Mouse (Mus musculus) cerebellum, postnatal 14 days (tissue): ENCODE measurements at regions not wholly inside any gene's neighbourhood (a gene's known extent, or its start where the extent isn't known, plus 50 kb on each side); places are given as distances from the start of the nearest gene placed in this dataset.
A peak's percentile ranks its signal among the peaks of the same experiment; 100 is the strongest.

Experiments used
- DNase-seq, 2 experiments: peaks; one replicate each; pipeline ENCODE4 v3.0.0; 2021; ENCODE audit warnings: mixed read lengths in 2 of 2

DNA sequence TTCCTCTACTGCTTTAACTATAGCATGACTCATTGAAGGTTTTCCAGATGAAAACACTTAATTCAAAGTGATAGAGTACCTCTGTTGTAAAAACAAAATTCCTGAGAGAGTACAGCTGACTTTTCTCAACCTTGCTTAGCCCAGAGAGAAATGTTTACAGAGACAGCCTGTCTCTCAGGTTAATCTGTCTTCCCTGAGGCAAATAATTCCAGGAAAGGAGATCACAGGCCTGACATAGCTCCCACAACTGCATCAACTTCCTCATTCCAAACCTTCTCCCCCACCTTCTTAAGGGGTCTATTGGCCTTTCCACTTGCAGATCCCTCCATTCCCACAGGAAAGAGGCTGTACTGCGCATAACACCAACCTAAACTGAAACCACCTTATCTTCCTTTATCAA is 586.1 kb upstream of the Impad1 start:
- no peak for DNase-seq

DNA sequence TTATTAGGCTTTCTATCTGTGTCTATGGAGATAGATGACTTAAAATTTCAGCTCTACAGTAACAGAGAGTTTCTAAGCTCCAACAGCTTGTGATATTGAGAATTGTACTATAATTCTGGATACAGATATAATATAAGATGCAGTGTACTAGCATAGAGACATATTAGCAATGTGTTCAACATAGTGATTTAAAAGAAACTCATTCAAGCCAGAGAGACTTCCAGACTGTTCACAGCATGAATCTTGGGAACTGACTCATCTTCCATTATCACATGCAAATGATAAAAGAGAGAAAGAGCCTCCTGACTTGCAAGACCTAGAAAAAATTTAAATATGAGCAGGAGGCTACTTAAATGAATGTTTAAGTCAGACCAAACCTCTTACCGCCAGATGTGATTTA is 565.1 kb upstream of the Impad1 start:
- no peak for DNase-seq

DNA sequence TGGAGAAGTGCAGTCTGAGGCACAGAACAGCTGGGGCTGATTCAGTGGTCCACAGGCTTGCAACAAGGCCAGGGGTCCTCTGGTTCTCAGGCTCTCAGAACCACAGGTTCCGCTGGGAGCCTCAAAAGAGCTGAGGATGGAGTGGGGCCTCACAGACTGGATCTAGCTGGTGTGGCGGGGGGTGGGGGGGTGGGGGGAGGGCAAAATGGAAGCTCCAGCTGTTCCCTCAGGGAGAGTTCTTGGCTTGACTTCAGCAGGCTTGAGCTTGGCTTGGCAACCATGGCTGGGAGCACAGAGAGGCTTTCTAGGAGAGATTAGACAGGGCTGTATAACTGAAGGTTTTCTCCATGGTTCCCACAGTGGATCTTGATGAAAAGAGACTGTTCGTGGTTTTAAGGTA is 553.1 kb upstream of the Impad1 start:
- DNase-seq = no peak

DNA sequence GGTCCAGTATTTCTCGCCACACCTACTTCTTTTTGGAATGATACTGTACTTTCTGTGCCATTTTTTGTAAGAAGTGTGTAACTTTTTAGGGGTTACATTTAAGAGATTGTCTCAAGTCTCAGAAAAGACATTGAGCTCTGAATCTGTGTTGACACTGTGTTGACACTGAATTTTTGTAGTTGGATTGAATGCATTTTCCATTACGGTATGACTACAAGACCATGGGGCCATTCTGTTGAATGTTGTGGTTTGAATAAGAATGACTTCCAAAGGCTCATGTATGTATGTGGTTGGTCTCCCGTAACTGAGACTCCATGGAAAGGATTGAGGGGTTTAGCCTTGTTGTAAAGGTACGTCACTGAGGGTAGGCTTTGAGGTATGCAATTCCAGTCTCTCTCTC is 551.6 kb upstream of the Impad1 start:
- DNase-seq = no peak

DNA sequence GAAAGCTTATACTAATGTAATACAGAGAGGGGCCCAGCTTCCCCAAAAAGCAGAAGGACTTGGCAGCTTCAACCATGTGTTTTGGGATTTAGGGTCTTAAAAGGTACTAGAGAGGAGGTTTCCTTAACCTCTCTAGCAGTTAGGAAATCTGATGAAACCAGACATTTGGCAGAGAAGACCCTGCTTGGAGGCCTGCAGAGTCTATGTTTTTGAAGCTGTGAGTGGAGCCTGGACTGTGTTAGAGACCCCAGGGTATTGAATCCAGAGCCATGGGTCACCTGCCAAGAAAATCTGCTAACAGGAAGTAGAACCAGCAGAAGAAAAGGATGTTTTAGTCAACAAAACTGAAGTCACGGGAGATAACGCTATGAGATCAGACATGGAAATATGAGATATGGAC is 551.2 kb upstream of the Impad1 start:
- DNase-seq = no peak

DNA sequence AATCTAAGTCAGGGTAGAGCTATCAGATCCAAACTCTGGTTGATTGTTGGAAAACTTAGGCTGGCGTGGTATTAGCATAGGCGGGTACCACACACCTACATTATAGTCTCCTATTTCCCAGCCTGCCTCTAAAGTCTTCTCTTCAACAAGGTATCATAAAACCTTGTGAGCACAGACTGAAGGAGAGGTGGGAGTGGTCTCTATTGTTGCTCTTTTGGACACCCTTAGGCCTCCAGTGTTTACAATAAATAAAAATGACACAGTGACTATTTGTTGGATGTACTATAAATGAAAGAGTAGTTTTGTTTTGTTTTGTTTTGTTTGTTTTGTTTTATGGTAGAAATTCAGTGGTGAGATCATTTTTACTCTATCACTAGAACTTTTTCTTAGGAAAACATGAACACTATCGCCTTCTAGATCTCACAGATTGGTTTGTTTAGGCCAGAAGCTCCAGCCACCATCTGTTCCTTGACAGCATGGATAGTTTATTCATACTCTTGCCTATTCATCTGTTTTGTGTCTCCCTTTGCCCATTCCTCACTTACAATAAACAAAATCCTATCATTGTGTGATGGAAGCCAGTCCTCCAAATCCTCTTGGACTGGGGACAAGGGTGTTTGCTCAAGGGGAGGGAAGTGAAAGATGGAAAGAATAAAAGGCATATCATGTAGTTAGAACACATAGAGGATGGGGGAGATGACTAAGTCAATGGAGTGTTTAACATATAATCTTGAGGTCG is 544.2 kb upstream of the Impad1 start:
- DNase-seq = no peak

DNA sequence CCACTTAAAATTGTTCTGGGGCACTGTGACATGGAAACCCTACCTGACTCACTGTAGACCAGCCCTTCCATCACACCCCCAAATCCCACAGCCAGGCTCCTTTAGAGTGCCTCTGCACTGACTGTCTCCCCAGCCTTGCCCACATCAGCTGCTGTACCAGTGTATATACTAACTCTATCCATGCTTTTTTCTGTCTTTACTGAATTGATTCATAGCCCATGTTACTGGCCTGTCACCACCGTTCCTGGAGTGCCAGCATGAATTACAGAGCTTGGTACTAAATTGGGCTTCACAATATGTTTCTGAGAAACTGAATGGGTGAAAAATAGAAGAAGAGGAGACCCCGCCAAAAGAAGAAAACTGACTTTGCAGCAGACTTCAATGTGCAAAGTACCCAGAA is 541.9 kb upstream of the Impad1 start:
- DNase-seq = no peak

DNA sequence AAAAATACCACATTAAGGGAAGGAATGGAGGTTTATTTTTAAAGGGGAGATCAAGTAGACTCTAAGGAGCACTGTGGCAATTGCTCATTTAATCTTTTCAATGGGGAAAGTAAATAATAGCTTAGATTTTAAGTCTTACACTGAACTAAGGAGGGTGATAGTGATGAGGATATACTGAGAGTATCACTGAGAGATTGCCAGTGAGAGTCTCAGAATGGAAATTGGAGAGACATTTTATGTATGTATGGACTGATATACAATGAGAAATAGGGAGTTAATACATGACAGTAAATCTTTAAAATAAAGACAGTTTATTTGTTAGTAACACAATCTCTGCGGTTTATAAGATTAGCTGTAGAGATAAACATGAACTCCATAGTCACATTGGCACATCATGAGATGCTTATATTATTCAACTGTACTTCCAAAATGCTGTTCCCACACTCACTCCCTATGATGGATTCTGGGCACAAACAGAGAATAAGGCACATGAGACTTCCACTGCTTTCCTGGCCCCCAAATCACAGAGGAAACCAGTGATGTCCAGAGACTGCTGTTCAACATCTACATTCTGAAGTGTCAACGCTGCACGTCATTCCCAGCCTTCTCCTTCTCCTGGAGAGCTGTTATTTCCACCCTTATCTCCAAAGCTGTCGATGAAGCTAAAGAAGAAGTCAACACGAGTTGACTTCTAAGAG is 535.5 kb upstream of the Impad1 start:
- no peak for DNase-seq

DNA sequence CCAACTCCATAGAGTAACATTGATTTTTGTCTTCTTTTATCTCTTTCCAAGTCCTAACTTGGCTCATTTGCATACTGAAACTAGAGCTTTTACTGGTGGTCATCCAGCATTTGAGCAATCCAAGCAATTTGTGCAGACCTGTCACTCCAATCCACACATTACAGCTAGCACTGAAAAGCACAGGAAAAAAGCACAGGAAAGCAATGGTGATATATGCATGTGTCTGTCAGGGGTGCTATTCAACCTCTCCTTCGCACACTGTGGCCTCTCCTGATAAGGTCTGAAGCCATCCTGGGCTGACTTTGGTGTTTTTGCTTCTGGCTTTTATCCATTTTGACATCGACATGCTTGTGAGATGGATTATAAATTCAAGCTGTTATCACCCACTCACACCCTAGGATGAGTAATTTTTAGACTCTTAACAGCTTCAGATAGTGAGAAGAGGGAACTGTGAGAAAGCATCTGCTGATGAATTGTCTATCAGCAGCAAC is 534.1 kb upstream of the Impad1 start:
- DNase-seq = no peak

DNA sequence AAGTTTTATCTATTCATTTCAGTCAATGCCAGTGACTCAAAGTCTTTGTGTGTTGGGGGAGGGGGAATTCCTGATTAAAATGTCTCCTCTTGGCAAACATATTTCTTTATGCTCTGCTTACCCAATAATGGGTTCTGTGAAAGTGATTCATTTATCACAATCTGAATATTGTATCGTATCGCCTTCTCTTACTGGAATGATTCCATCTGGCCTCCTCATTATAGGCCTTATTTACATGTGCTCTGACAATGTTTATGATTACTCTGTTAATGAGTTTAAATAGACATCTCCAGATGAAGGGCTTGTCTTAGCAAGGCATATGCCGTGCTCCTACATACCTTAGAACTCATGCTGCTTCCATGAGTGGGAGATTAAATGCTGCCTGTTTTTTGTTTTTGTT is 508.3 kb upstream of the Impad1 start:
- no peak for DNase-seq

DNA sequence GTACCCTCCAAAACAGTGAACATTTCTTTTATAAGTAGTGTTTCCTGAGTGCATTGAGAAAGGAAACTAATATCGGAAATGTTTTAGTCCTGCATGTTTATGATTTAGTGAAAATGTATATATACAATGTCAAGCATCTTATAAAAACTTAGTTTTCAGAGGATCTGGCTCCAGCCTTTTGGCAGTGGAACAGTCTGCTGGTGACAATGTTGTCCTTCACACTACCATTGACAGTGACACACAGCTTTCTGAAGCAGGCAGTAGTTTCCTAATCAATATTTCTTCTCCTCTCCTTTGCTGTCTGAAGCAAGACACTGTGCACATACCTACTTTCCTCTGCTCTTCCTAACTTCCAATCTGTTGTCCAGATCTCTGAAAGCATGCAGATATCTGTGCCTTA is 507.9 kb upstream of the Impad1 start:
- no peak for DNase-seq

DNA sequence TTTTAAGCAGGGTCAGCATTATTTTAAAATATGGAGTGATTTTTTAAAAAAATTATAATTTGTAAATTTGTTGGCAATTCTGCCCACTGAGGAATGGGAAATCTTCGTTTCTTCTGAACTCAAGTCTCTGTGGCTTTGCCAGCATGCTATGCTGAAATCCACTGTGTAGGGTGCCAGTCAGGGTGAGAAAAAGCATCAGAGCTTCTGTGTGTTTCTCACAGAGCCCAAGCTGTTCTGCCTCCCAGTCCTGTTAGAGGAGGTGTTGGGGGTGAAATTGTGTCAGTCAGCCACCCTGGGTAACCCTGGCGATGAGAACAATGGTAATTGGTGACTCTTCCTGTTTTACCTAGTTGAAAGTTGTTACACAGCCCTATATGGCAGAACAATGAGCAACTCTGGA is 506.1 kb upstream of the Impad1 start:
- no peak for DNase-seq

DNA sequence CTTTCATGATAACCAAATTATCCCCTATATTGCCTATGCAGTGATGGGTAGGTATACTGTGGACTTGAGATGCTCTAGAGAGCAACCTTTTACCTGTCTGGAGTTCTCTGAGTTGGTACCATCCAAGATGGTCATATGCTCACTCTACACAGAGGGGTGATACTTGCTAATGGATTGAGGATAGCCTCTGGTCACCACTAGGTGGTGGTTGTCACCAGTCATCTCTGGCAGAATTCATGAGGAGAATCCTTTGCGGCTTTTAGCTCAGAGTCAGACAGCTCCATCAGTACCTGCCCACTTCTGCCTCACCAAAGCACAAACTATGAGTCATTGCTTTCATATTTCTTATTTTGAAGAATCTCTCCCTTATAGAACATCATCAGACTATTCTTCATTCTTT is 500.9 kb upstream of the Impad1 start:
- DNase-seq = peak; percentile 18 to 24

DNA sequence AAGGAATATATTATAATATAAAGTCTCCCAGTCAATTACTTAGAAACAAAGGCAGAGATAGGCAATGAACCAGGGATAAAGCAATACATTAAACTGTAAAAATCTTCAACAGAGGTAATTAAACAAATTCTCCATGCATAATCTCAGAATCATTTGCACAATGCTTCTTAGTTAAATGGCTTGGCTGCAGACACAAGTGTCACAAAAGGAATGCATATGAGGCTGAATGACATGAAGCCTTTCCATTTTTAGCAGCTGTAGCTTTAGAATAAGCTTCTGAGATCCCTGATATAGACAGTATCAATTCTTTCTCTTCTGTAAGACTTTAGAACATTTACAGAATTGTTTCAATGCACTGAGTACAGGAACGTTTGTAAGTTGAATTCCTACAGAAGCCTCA is 483.0 kb upstream of the Impad1 start:
- no peak for DNase-seq
